Mouse (Mus musculus) monocyte, adult 5-6 weeks (primary cell): Measurements from ENCODE around the gene Yy1. TPM values are rescaled to one million over a fixed set of nuclear protein-coding genes. Genes with fewer than 3 reads are reported as not detected.

Experiments used
- ATAC-seq: fragments of 153-309, 156-312 bp; replicated peaks from 2 replicates; pipeline ENCODE4 v1.8.0; 2017; ENCODE audit warnings: mild to moderate bottlenecking; ENCODE audit not compliant: low TSS enrichment, insufficient number of reproducible peaks, severe bottlenecking, poor library complexity, low FRiP score
- total RNA-seq: library from RNA; stranded (forward); fragments of 200-1000, 200-491, 200-594 nt; gene quantifications from 3 replicates; pipeline ENCODE4 v1.2.3, GENCODE M21; 2017

The Yy1 gene
- total RNA-seq, 1 experiment from 2014 or later, result 60.9 TPM

- 0 out of 2 replicates have a peak, but pooled peaks have one; percentile 5 for ATAC-seq
These were observed 26.5 kb upstream of the Yy1 start for GRCm38 (mm10) chr12:108766316-108766715.

DNA sequence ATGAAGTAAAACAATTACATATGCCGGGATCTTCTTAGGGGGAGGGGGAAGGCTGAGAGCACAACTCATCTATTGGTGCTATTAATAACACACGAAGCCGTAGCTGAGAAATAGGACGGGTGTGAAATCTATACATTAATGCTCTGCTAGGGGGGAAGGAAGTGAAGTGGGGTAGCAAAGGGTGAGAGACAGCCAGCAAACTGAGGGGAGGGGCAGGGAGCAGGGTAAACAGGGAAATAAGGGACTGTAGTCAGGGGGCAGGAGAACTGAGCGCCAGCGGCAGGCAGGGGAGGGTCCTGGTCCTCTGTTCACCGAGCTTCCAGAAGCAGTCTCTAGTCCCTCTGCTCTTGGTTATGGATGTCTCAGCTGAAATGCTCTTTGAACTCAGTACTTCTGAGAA, 25.9 kb upstream of the Yy1 start:
- ATAC-seq, result no peak

DNA sequence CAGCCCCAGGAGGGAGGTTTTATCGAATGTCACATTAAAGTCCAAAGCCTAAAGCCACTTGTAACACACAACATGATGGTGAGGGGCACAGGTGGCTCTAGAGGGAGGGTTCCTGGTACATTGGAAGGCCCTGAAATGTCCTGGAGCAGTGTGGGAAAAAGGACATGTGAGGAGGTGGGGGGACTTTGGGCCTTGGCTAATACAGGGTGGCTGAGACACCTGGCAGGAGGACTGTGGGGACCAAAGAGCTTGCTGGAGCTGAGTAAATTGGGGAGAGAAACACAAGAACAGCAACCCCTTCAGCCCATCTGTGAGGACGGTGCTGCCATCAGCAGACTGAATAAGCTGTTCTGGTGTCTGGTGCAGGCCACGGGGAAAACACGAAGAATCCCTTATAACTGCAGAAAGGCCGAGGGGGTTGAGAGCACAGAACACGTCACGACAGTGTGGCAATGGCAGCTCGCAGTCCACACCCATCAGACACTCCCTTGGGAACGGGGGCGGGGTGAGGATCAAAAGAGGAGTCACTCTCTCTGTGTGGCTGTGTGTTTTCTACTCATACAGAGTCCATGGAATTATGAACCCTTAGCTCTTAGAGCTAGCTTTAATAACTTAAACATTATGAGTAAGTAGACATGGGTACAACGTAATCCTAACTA, 24.4 kb upstream of the Yy1 start:
- ATAC-seq, result no peak

- ATAC-seq, result no peak
These were observed 12.5 kb upstream of the Yy1 start for GRCm38 (mm10) chr12:108780108-108780877.

GRCm38 (mm10) chr12:108785161-108785560, 7.6 kb upstream of the Yy1 start:
- no peak for ATAC-seq

DNA sequence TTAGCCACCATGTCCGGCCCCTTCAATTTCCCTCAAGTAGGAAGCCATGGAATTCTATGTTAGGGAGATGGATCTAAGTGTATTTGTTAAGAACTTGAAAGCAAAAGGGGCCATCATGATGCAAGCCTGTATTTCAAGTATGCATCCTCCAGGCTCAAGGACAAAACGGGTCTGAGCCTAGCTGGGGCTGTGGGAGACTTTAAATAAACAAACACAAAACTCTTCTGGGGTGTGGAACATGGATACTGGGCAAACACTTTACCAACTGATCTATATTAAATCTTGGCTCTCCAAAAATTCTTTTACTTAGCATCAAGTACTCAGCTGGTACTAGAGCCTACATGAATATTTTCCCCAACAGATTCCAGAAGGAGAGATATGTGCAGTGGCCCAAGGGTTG, 5.4 kb upstream of the Yy1 start:
- no peak for ATAC-seq

DNA sequence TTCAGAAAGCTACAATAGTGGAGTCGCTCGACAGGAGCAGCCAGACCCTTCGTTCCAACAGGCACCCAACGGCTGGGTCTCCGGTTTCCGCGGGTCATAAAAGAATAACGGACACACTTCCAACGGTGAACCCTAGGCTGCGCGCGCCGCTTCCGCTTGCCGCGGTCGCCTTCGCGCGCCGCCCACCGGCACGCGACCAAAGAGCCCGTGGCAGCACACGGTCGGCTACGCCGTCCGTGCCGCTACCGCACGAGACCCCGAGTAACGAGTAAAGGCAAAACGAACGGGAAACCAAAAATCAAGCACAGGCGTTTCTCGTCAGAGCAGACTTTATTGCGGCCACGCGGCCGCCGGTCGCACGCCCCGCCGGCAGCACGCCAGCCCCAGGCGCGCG, 624 bp upstream of the Yy1 start:
- ATAC-seq, result 0 out of 2 replicates have a peak, but pooled peaks have one; percentile 18

GRCm38 (mm10) chr12:108793453-108793941, 724 bp downstream of the Yy1 start:
- no peak for ATAC-seq

- ATAC-seq, result peak; percentile 49
These were observed 1.4 kb downstream of the Yy1 start for GRCm38 (mm10) chr12:108794078-108794711.

DNA sequence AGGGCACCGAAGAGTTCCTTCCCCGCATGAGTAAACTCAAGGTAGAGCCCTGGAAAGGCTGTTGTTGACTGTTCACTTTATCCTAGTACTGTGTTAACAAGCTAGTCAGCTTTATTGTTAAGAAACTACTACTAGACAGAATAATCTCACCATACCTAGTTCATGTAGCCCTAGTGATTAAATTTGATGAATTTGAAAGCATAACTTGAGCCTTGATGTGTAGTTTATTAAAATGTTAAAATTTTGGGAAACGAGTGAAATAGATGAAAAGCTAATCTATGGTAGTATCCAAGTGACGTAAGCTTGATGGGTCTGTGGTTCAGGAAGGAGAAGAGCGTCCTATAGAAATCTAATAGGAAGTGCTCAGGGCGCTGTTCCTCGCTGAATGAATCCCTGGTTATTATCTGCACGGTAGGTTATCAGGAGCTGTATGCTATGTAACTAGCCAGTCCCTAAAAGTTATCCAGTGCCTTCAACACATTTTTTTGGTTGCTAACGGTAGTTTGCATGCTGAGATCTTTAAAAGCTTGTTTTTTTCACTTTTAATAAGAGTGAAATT, 2.3 kb downstream of the Yy1 start:
- no peak for ATAC-seq

DNA sequence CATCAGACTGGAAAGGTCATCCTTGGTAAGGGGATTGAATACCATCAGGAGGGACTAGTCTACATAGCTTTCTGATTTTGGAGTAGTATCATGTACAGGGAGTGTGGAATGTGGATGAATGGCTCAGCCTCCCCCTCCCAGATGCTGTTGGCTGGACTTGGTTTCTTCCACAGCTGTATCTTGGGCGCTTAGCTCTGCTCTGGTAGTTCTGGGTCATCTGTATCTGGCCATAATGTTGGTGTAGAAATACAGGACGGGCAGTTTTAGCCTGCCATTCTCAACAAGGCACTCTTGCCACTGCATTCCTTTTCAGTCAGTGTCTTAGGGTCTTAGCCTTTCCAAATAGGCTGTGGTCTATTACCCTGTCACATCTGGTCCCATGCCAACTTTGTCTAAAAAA, 8.8 kb downstream of the Yy1 start:
- ATAC-seq, result no peak

GRCm38 (mm10) chr12:108804388-108804787, 11.6 kb downstream of the Yy1 start:
- ATAC-seq, result no peak

- no peak for ATAC-seq
These were observed 15.7 kb downstream of the Yy1 start for GRCm38 (mm10) chr12:108808465-108808864.

GRCm38 (mm10) chr12:108809771-108810170, 17.0 kb downstream of the Yy1 start:
- ATAC-seq, result no peak

GRCm38 (mm10) chr12:108810309-108810708, 17.5 kb downstream of the Yy1 start:
- ATAC-seq, result no peak

GRCm38 (mm10) chr12:108811133-108811532, 18.4 kb downstream of the Yy1 start:
- no peak for ATAC-seq

DNA sequence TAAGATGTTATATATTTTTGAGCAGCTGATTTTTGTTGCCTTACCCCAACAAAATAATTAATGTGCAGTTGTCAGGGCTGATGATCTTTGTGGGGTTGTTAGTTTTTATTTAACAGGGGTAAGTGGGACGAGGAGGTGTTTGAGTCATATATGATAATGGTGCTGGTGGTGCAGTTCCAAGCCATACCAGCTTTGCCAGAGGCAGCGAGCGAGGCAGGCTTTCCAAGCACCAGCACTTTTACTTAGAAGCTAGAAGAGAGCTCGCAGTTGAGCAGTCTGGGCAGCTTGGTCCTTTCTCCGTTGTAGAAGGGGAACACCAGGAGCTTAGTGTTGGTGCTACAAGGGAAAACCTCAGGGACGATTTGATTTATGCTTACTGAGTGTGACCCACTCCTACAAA, 19.7 kb downstream of the Yy1 start:
- no peak for ATAC-seq

- ATAC-seq, result no peak
These were observed 21.7 kb downstream of the Yy1 start for GRCm38 (mm10) chr12:108814470-108814869.

DNA sequence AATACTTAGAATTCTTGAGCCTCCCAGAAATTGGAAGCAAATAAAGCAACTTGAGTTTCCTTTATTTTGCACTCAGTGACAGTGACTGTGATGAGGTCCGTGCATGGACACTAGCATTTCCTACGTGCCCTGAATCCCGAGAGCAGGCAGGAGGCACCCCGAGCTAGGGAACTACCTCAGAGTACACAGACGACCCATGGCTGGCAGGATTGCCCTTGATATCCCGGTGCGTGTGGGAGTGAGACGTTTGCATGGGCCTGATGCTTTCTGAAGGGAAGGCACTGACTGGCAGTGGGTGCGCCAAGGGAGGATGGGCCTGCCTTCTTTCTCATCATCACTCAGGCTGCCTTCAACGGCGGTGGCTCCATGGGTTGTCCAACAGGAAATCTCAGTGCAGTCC, 23.8 kb downstream of the Yy1 start:
- 0 out of 2 replicates have a peak, but pooled peaks have one; percentile 19 for ATAC-seq
